Mouse (Mus musculus): ENCODE data around the gene Rnf207. TPM values are rescaled to one million over a fixed set of nuclear protein-coding genes. Genes with fewer than 3 reads are reported as not detected.

Gene Rnf207
- total RNA-seq, 2 experiments from 2014 or later = 105 to 116 TPM

GRCm38 (mm10) chr4:152294188-152294929 lies 24.4 kb downstream of the Rnf207 start:
- DNase-seq = no peak

- DNase-seq = no peak
These were observed 26.6 kb downstream of the Rnf207 start for GRCm38 (mm10) chr4:152292102-152292765.

- no peak for DNase-seq
These were observed 27.2 kb downstream of the Rnf207 start, which contains the start of gene Hes3 for GRCm38 (mm10) chr4:152291562-152291961. Hes3 (minus strand) TSS chr4:152291662.

GRCm38 (mm10) chr4:152290991-152291390 lies 27.8 kb downstream of the Rnf207 start:
- no peak for DNase-seq

GRCm38 (mm10) chr4:152290385-152290784 lies 28.4 kb downstream of the Rnf207 start:
- no peak for DNase-seq

- no peak for DNase-seq
These were observed 30.3 kb downstream of the Rnf207 start for GRCm38 (mm10) chr4:152288398-152288945.

GRCm38 (mm10) chr4:152287317-152288120 lies 31.3 kb downstream of the Rnf207 start:
- no peak for DNase-seq

GRCm38 (mm10) chr4:152286887-152287286 lies 31.9 kb downstream of the Rnf207 start:
- DNase-seq = peak; percentile 86

- no peak for DNase-seq
These were observed 32.6 kb downstream of the Rnf207 start for GRCm38 (mm10) chr4:152286183-152286582.

- peak; percentile 77 for DNase-seq
These were observed 33.3 kb downstream of the Rnf207 start for GRCm38 (mm10) chr4:152285505-152285904.

- peak; percentile 93 for DNase-seq
These were observed 35.4 kb downstream of the Rnf207 start for GRCm38 (mm10) chr4:152283186-152283950.

GRCm38 (mm10) chr4:152282721-152283120 lies 36.1 kb downstream of the Rnf207 start:
- no peak for DNase-seq

GRCm38 (mm10) chr4:152281601-152282000 lies 37.2 kb downstream of the Rnf207 start:
- no peak for DNase-seq

GRCm38 (mm10) chr4:152278986-152279385 lies 39.8 kb downstream of the Rnf207 start:
- no peak for DNase-seq

- DNase-seq = no peak
These were observed 40.9 kb downstream of the Rnf207 start for GRCm38 (mm10) chr4:152277916-152278315.

- peak; percentile 63 for DNase-seq
These were observed 42.1 kb downstream of the Rnf207 start for GRCm38 (mm10) chr4:152276389-152277347.

GRCm38 (mm10) chr4:152274681-152275131 lies 44.1 kb downstream of the Rnf207 start:
- peak; percentile 52 for DNase-seq

- peak; percentile 76 for DNase-seq
These were observed 45.1 kb downstream of the Rnf207 start, which contains the start of gene Gpr153 for GRCm38 (mm10) chr4:152273621-152274236. Gpr153 (plus strand) TSS chr4:152274232.

- no peak for DNase-seq
These were observed 45.6 kb downstream of the Rnf207 start for GRCm38 (mm10) chr4:152273191-152273590.
